Mouse (Mus musculus) liver, embryonic 12.5 days (tissue): Measurements from ENCODE around the gene Zbp1. TPM values are rescaled to one million over a fixed set of nuclear protein-coding genes. Genes with fewer than 3 reads are reported as not detected.

Experiments
- ATAC-seq: fragments of 200-750 bp; cut with Nextera tagmentation; 2 replicates; pipeline ENCODE4 v1.8.0; 2017; ENCODE audit warnings: moderate number of reproducible peaks, mild to moderate bottlenecking, moderate library complexity
- H3K27ac ChIP-seq: fragments of 300-500 bp; sonication (generic); 2 replicates; pipeline ENCODE4 v1.5.1; 2016; ENCODE audit warnings: mild to moderate bottlenecking
- H3K27me3 ChIP-seq: fragments of 300-500 bp; sonication (generic); replicated peaks from 2 replicates; pipeline ENCODE4 v1.6.1; 2016; ENCODE audit warnings: mild to moderate bottlenecking, moderate library complexity
- H3K36me3 ChIP-seq: fragments of 300-500 bp; sonication (generic); 2 replicates; pipeline ENCODE4 v1.6.1; 2016; ENCODE audit warnings: mild to moderate bottlenecking, moderate library complexity
- H3K4me1 ChIP-seq: fragments of 300-500 bp; sonication (generic); 2 replicates; pipeline ENCODE4 v1.6.1; 2016
- H3K4me2 ChIP-seq: fragments of 300-500 bp; sonication (generic); 2 replicates; pipeline ENCODE4 v1.6.1; 2016; ENCODE audit warnings: mild to moderate bottlenecking, moderate library complexity
- H3K4me3 ChIP-seq: fragments of 300-500 bp; sonication (generic); 2 replicates; pipeline ENCODE4 v1.5.1; 2016; ENCODE audit warnings: mild to moderate bottlenecking, moderate library complexity
- H3K9ac ChIP-seq: fragments of 300-500 bp; sonication (generic); 2 replicates; pipeline ENCODE4 v1.6.1; 2016; ENCODE audit warnings: mild to moderate bottlenecking, moderate library complexity
- H3K9me3 ChIP-seq: fragments of 300-500 bp; sonication (generic); replicated peaks from 2 replicates; pipeline ENCODE4 v1.6.1; 2016; ENCODE audit warnings: mild to moderate bottlenecking, moderate library complexity
- WGBS: fragments of 180-500 bp; shearing (Covaris S2); methylation state at CpG from one replicate; pipeline ENCODE4 v1.1.7; 2016; ENCODE audit not compliant: insufficient replicate concordance; 5-methylcytosine and 5-hydroxymethylcytosine counted together
- polyA plus RNA-seq: library from polyadenylated mRNA; unstranded; fragments of >200 nt; fragmentation: Nextera tagmentation; extraction: Ambion mirVana; gene quantifications from 2 replicates; pipeline ENCODE4 v1.2.1, GENCODE M21; 2016

The Zbp1 gene
- polyA plus RNA-seq, result 0.21 and 0.36 TPM in 2 replicates

GRCm38 (mm10) chr2:173218416-173219141 lies at the start of gene Zbp1:
Gene Zbp1, minus strand, starts transcription at chr2:173218923.
- no peaks in the 10 kb centered on the region for H3K4me1 ChIP-seq
- no peaks in the 10 kb centered on the region for H3K9me3 ChIP-seq
- no peak for ATAC-seq
- WGBS, result 55% methylated on average over 11 of the region's 11 CpGs
- no peak within 1 kb of the TSS for H3K27ac ChIP-seq
- H3K36me3 ChIP-seq, result no peaks in the 10 kb centered on the region
- H3K4me3 ChIP-seq, result no peak within 1 kb of the TSS
- no peak within 1 kb of the TSS for H3K9ac ChIP-seq
- peaks cover 14% of the 10 kb centered on the region; the same call in 1 of the 2 replicates for H3K27me3 ChIP-seq
- no peak within 1 kb of the TSS for H3K4me2 ChIP-seq

- no peaks in the 10 kb centered on the region for H3K4me1 ChIP-seq
- H3K27me3 ChIP-seq, result peaks cover 63% of the 10 kb centered on the region
- no peak overlapping the region for H3K4me3 ChIP-seq
- no peaks in the 10 kb centered on the region for H3K36me3 ChIP-seq
- no peak overlapping the region for H3K9ac ChIP-seq
- no peaks in the 10 kb centered on the region for H3K9me3 ChIP-seq
- no peak overlapping the region for H3K4me2 ChIP-seq
- no peak for ATAC-seq
- 41% methylated on average over 3 of the region's 3 CpGs for WGBS
- no peak overlapping the region for H3K27ac ChIP-seq
Observed at GRCm38 (mm10) chr2:173267562-173267961, 48.8 kb upstream of the Zbp1 start.

- H3K4me3 ChIP-seq, result no peak overlapping the region
- peaks cover 53% of the 10 kb centered on the region for H3K27me3 ChIP-seq
- H3K27ac ChIP-seq, result no peak overlapping the region
- no peaks in the 10 kb centered on the region for H3K4me1 ChIP-seq
- 61% methylated on average over 25 of the region's 25 CpGs for WGBS
- H3K9ac ChIP-seq, result no peak overlapping the region
- H3K9me3 ChIP-seq, result no peaks in the 10 kb centered on the region
- H3K36me3 ChIP-seq, result no peaks in the 10 kb centered on the region
- no peak for ATAC-seq
- H3K4me2 ChIP-seq, result no peak overlapping the region
Observed at GRCm38 (mm10) chr2:173266349-173267112, 47.8 kb upstream of the Zbp1 start.

- Histone ChIP-seq H3K4me3 (no peak overlapping the region), H3K27ac (no peak overlapping the region), H3K9me3 (no peaks in the 10 kb centered on the region), H3K9ac (no peak overlapping the region), H3K4me1 (no peaks in the 10 kb centered on the region), H3K27me3 (peaks cover 44% of the 10 kb centered on the region), H3K4me2 (no peak overlapping the region), H3K36me3 (no peaks in the 10 kb centered on the region)
- 76% methylated on average over 22 of the region's 22 CpGs for WGBS
- no peak for ATAC-seq
Observed at GRCm38 (mm10) chr2:173265468-173266265, 46.9 kb upstream of the Zbp1 start.

GRCm38 (mm10) chr2:173264467-173265128 lies 45.9 kb upstream of the Zbp1 start:
- Histone ChIP-seq H3K9ac (no peak overlapping the region), H3K4me2 (no peak overlapping the region), H3K27ac (no peak overlapping the region), H3K4me1 (no peaks in the 10 kb centered on the region), H3K4me3 (no peak overlapping the region), H3K27me3 (peaks cover 40% of the 10 kb centered on the region), H3K36me3 (no peaks in the 10 kb centered on the region), H3K9me3 (no peaks in the 10 kb centered on the region)
- ATAC-seq, result no peak
- 39% methylated on average over 13 of the region's 13 CpGs for WGBS

GRCm38 (mm10) chr2:173263636-173264330 lies 45.1 kb upstream of the Zbp1 start:
- no peaks in the 10 kb centered on the region for H3K4me1 ChIP-seq
- ATAC-seq, result no peak
- WGBS, result 35% methylated on average over 11 of the region's 11 CpGs

GRCm38 (mm10) chr2:173261497-173261896 lies 42.8 kb upstream of the Zbp1 start:
- H3K9me3 ChIP-seq, result no peaks in the 10 kb centered on the region
- H3K9ac ChIP-seq, result no peak overlapping the region
- no peak overlapping the region for H3K4me3 ChIP-seq
- no peak overlapping the region for H3K27ac ChIP-seq
- H3K4me2 ChIP-seq, result no peak overlapping the region
- H3K36me3 ChIP-seq, result no peaks in the 10 kb centered on the region
- H3K27me3 ChIP-seq, result peaks cover 18% of the 10 kb centered on the region; the same call in 1 of the 2 replicates
- WGBS, result 69% methylated on average over 10 of the region's 10 CpGs
- H3K4me1 ChIP-seq, result no peaks in the 10 kb centered on the region
- ATAC-seq, result no peak

More at GRCm38 (mm10) chr2:173263636-173264330, 45.1 kb upstream of the Zbp1 start:
- Histone ChIP-seq H3K4me3 (no peak overlapping the region), H3K9me3 (no peaks in the 10 kb centered on the region), H3K4me2 (no peak overlapping the region), H3K9ac (no peak overlapping the region), H3K27ac (no peak overlapping the region), H3K27me3 (peaks cover 32% of the 10 kb centered on the region), H3K36me3 (no peaks in the 10 kb centered on the region)

- H3K36me3 ChIP-seq, result no peaks in the 10 kb centered on the region
- H3K4me1 ChIP-seq, result no peaks in the 10 kb centered on the region
- H3K9ac ChIP-seq, result no peak overlapping the region
- no peak overlapping the region for H3K4me3 ChIP-seq
- peaks cover 11% of the 10 kb centered on the region; the same call in 1 of the 2 replicates for H3K27me3 ChIP-seq
- no peak overlapping the region for H3K27ac ChIP-seq
- 33% methylated on average over 9 of the region's 9 CpGs for WGBS
- H3K4me2 ChIP-seq, result no peak overlapping the region
- H3K9me3 ChIP-seq, result no peaks in the 10 kb centered on the region
- ATAC-seq, result no peak
Observed at GRCm38 (mm10) chr2:173258459-173259091, 39.9 kb upstream of the Zbp1 start.

- Histone ChIP-seq H3K4me3 (no peak overlapping the region), H3K4me1 (no peaks in the 10 kb centered on the region), H3K27me3 (peaks cover 10% of the 10 kb centered on the region; the same call in 1 of the 2 replicates), H3K9me3 (no peaks in the 10 kb centered on the region), H3K36me3 (no peaks in the 10 kb centered on the region), H3K27ac (no peak overlapping the region), H3K9ac (no peak overlapping the region), H3K4me2 (no peak overlapping the region)
- no peak for ATAC-seq
- 39% methylated on average over 7 of the region's 7 CpGs for WGBS
Observed at GRCm38 (mm10) chr2:173257610-173258009, 38.9 kb upstream of the Zbp1 start.

GRCm38 (mm10) chr2:173256552-173256949 lies 37.8 kb upstream of the Zbp1 start:
- H3K27me3 ChIP-seq, result peaks cover 15% of the 10 kb centered on the region; the same call in 1 of the 2 replicates
- no peak overlapping the region for H3K9ac ChIP-seq
- WGBS, result 36% methylated on average over 4 of the region's 4 CpGs
- H3K4me3 ChIP-seq, result no peak overlapping the region
- no peaks in the 10 kb centered on the region for H3K9me3 ChIP-seq
- no peak overlapping the region for H3K27ac ChIP-seq
- H3K36me3 ChIP-seq, result no peaks in the 10 kb centered on the region
- no peaks in the 10 kb centered on the region for H3K4me1 ChIP-seq
- ATAC-seq, result no peak
- no peak overlapping the region for H3K4me2 ChIP-seq
